Mouse (Mus musculus) limb, embryonic 11.5 days (tissue): ENCODE measurements around the gene Abcb6. TPM values are rescaled to one million over a fixed set of nuclear protein-coding genes. Genes with fewer than 3 reads are reported as not detected.
A peak's percentile ranks its signal among the peaks of the same experiment; 100 is the strongest.

Experiments
- ATAC-seq: fragments of 200-750 bp; cut with Nextera tagmentation; 2 replicates; pipeline ENCODE4 v1.8.0; 2017; ENCODE audit warnings: low read depth; ENCODE audit not compliant: insufficient number of reproducible peaks, low FRiP score, low TSS enrichment
- DNase-seq: peaks from one replicate; pipeline ENCODE4 v3.0.0-alpha.2; 2015; ENCODE audit warnings: low spot score
- H3K27ac ChIP-seq: fragments of 300-500 bp; sonication (generic); replicated peaks from 2 replicates; pipeline ENCODE4 v1.5.1; 2014; ENCODE audit warnings: low read depth, mild to moderate bottlenecking, low read length
- H3K27me3 ChIP-seq: fragments of 300-500 bp; sonication (generic); 2 replicates; pipeline ENCODE4 v1.6.1; 2014; ENCODE audit warnings: mild to moderate bottlenecking, low read length, mixed read lengths; ENCODE audit not compliant: control insufficient read depth, insufficient read depth
- H3K36me3 ChIP-seq: fragments of 300-500 bp; sonication (generic); 2 replicates; pipeline ENCODE4 v1.6.1; 2014; ENCODE audit warnings: mild to moderate bottlenecking, low read length, moderate library complexity, mixed read lengths; ENCODE audit not compliant: control insufficient read depth, insufficient read depth
- H3K4me1 ChIP-seq: fragments of 300-500 bp; sonication (generic); 2 replicates; pipeline ENCODE4 v1.6.1; 2014; ENCODE audit warnings: low read length, mixed read lengths; ENCODE audit not compliant: control insufficient read depth, insufficient read depth
- H3K4me2 ChIP-seq: fragments of 300-500 bp; sonication (generic); 2 replicates; pipeline ENCODE4 v1.6.1; 2014; ENCODE audit warnings: low read depth, mild to moderate bottlenecking, moderate library complexity; ENCODE audit not compliant: severe bottlenecking
- H3K4me3 ChIP-seq: fragments of 300-500 bp; sonication (generic); 2 replicates; pipeline ENCODE4 v1.5.1; 2014; ENCODE audit warnings: low read depth, low read length
- H3K9ac ChIP-seq: fragments of 300-500 bp; sonication (generic); 2 replicates; pipeline ENCODE4 v1.6.1; 2014; ENCODE audit warnings: mild to moderate bottlenecking, low read length
- H3K9me3 ChIP-seq: fragments of 300-500 bp; sonication (generic); 2 replicates; pipeline ENCODE4 v1.6.1; 2016; ENCODE audit warnings: low read length; ENCODE audit not compliant: control insufficient read depth
- WGBS: fragments of 180-500 bp; shearing (Covaris S2); extraction: QIAGEN DNeasy Blood & Tissue Kit; methylation state at CpG from one replicate; pipeline ENCODE4 v1.1.7; 2014; 5-methylcytosine and 5-hydroxymethylcytosine counted together
- polyA plus RNA-seq: library from polyadenylated mRNA; unstranded; fragments of >200 nt; fragmentation: Nextera tagmentation; extraction: Ambion mirVana; gene quantifications from 2 replicates; pipeline ENCODE4 v1.2.1, GENCODE M21; 2014

Abcb6 gene
- polyA plus RNA-seq, 1 experiment from 2014 or later: 24.8 TPM

DNA sequence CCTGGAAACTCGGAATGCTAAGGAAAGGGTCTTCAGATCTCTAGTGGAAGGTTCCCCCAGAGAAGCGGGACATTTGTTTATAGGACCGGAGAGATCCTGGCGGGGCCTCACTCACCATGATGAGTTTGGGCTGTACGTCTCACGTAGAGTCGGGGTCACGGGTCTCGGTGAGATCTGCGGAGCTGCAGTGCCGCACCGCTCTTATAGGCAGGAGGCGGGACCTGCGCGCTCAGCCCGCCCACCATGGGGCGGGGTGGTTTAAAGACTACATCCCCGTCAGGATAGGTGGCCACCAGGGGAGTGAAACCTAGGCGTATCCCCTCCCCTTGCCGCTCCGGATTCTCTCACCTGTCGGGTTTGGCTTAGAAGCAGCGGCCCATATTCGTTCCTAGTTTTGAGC, 38.9 kb upstream of the Abcb6 start:
- Histone ChIP-seq H3K4me1 (peaks cover 17% of the 10 kb centered on the region), H3K4me2 (peak overlapping the region; percentile 96), H3K9me3 (no peaks in the 10 kb centered on the region), H3K4me3 (peak overlapping the region; percentile 45), H3K36me3 (peaks cover 5% of the 10 kb centered on the region; the same call in 1 of the 2 replicates), H3K27ac (no peak overlapping the region), H3K27me3 (peaks cover 40% of the 10 kb centered on the region), H3K9ac (peak overlapping the region; percentile 40)
- under 1% methylated on average over 24 of the region's 24 CpGs for WGBS
- peak; percentile 88 for ATAC-seq
- peak; percentile 84 for DNase-seq

DNA sequence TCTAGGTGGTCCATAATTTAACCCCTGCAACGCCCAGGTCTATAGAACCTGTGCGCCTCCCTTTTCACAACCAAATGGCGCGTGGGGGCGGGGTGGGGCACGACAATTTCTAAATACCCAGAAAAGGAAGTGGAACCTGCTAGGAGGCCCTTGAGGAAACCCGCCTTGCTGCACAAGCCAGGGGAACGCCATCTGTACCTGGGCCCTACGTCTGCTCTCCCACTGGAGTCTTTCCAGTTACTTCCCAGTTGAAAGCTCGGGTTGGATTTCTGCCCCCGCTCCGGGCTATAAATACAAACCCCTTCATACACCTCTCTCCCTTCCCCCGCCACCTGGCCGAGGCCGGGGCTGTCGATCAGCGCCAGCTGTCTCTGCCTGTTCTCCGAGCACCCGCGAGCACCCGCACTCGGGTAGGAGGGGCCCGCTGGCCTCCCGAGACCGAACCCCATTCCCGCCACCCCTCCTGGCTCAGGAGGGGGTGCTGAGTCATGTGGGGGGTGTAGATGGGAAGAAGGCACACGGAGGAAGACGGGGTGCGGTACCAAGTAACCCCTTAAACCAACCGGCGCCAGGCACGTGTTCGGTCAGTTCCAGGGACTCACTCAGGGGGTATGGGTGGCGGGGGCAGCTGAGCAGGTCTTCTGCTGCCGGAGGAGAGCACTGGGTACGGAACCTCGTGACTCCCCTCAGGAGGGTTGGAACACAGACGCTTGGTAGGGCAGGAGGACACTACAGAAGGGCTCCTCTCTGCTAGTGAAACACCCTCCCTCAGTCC, 38.2 kb upstream of the Abcb6 start:
- peaks cover 5% of the 10 kb centered on the region; the same call in 1 of the 2 replicates for H3K36me3 ChIP-seq
- no peaks in the 10 kb centered on the region for H3K9me3 ChIP-seq
- H3K9ac ChIP-seq: peak overlapping the region; percentile 17; the same call in 1 of the 2 replicates
- WGBS: 1% methylated on average over 38 of the region's 38 CpGs
- peak overlapping the region; percentile 96 for H3K4me2 ChIP-seq
- ATAC-seq (peak; percentile 32; the same call in 1 of the 2 replicates), DNase-seq (peak; percentile 48)
- H3K4me3 ChIP-seq: peak overlapping the region; percentile 45
- peaks cover 17% of the 10 kb centered on the region for H3K4me1 ChIP-seq
- H3K27me3 ChIP-seq: peaks cover 40% of the 10 kb centered on the region
- H3K27ac ChIP-seq: no peak overlapping the region

DNA sequence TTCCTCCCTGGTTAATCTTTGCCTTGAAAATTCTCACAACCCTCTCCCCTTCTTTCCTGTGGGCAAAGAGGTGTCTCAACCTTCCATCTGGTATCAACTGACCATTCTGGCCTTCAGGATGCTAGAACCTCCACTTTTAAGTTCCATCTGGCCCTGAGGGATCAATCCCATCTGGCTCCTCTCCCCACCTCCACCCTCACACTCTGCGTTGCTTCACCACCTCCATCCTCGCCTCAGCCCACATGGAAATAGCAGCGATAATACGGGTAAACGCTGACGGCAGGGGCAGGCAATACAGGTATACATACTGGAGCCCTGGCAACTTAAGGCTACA, 37.7 kb upstream of the Abcb6 start:
- no peaks in the 10 kb centered on the region for H3K9me3 ChIP-seq
- peaks cover 40% of the 10 kb centered on the region for H3K27me3 ChIP-seq
- DNase-seq (no peak), ATAC-seq (no peak)
- H3K9ac ChIP-seq: no peak overlapping the region
- WGBS: under 1% methylated on average over 6 of the region's 6 CpGs
- peaks cover 5% of the 10 kb centered on the region; the same call in 1 of the 2 replicates for H3K36me3 ChIP-seq
- peak overlapping the region; percentile 45 for H3K4me3 ChIP-seq
- H3K4me1 ChIP-seq: peaks cover 17% of the 10 kb centered on the region
- H3K4me2 ChIP-seq: peak overlapping the region; percentile 96
- H3K27ac ChIP-seq: no peak overlapping the region

DNA sequence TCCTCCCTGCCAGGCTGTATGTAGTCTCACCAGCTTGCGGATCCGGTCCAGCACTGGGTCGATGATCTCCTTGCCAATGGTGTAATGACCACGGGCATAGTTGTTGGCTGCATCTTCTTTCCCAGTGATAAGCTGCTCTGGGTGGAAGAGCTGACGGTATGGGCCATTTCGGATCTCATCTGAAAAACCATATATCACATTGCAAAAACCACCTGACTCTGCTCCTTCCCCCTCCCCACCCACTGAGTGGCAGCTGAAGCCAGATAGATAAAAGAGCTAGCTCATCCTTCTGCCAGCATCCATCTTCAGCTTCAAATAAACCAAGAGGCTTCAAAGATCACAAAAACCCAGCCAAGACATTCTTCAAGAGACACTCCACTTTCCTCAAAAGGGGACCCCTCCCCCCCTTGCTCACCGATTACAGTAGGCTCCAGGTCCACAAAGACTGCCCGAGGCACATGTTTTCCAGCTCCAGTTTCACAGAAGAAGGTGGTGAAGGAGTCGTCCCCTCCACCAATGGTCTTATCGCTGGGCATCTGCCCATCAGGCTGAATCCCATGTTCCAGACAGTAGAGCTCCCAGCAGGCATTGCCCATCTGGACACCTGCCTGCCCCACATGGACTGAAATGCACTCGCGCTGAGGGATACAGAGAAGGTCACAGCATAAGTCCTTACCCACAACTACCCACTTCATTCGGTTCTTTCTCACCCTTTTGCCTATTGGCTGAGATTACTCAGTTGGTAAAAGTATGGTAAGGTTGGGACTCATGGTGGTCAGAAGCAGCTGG, 36.8 kb upstream of the Abcb6 start:
- peaks cover 40% of the 10 kb centered on the region for H3K27me3 ChIP-seq
- ATAC-seq (no peak), DNase-seq (no peak)
- H3K9me3 ChIP-seq: no peaks in the 10 kb centered on the region
- peaks cover 17% of the 10 kb centered on the region for H3K4me1 ChIP-seq
- H3K9ac ChIP-seq: no peak overlapping the region
- no peak overlapping the region for H3K27ac ChIP-seq
- 77% methylated on average over 13 of the region's 13 CpGs for WGBS
- H3K36me3 ChIP-seq: peaks cover 5% of the 10 kb centered on the region; the same call in 1 of the 2 replicates
- no peak overlapping the region for H3K4me2 ChIP-seq
- no peak overlapping the region for H3K4me3 ChIP-seq

DNA sequence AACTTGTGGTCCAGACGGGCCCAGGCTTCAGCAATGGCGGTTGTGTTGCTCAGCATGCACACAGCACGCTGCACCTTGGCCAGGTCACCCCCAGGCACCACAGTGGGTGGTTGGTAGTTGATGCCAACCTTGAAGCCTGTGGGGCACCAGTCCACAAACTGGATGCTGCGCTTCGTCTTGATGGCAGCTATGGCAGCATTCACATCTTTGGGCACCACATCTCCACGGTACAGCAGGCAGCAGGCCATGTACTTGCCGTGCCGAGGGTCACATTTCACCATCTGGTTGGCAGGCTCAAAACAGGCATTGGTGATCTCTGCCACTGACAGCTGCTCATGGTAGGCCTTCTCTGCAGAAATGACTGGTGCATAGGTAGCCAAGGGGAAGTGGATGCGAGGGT, 35.6 kb upstream of the Abcb6 start:
- DNase-seq (no peak), ATAC-seq (no peak)
- H3K9me3 ChIP-seq: no peaks in the 10 kb centered on the region
- H3K4me2 ChIP-seq: no peak overlapping the region
- H3K36me3 ChIP-seq: peaks cover 5% of the 10 kb centered on the region; the same call in 1 of the 2 replicates
- no peak overlapping the region for H3K4me3 ChIP-seq
- 90% methylated on average over 9 of the region's 9 CpGs for WGBS
- peaks cover 19% of the 10 kb centered on the region for H3K4me1 ChIP-seq
- H3K9ac ChIP-seq: no peak overlapping the region
- H3K27ac ChIP-seq: no peak overlapping the region
- H3K27me3 ChIP-seq: peaks cover 37% of the 10 kb centered on the region

DNA sequence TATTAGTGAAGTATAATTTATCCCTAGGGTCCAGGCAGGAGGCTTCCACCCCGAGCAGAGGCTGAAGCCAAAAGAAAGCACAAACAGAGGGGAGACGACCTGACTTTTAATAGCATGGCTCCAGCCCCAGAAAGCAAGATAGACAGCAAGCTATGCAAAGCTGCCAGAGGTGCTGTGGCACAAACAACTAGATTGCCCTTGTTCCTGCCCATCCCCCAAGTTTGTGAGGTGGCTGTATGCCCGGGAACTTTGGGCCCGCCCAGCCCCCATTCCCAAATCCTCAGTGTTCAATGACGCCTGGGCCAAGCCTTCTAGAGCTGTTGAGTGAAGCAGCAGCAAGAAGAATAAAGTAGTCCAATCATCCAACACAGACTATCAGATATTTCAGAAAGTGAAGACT, 34.7 kb upstream of the Abcb6 start:
- Histone ChIP-seq H3K27ac (no peak overlapping the region), H3K36me3 (peaks cover 5% of the 10 kb centered on the region; the same call in 1 of the 2 replicates), H3K4me3 (no peak overlapping the region), H3K27me3 (peaks cover 28% of the 10 kb centered on the region), H3K4me2 (no peak overlapping the region), H3K4me1 (peaks cover 24% of the 10 kb centered on the region), H3K9ac (no peak overlapping the region), H3K9me3 (no peaks in the 10 kb centered on the region)
- 77% methylated on average over 5 of the region's 5 CpGs for WGBS
- DNase-seq (no peak), ATAC-seq (no peak)

DNA sequence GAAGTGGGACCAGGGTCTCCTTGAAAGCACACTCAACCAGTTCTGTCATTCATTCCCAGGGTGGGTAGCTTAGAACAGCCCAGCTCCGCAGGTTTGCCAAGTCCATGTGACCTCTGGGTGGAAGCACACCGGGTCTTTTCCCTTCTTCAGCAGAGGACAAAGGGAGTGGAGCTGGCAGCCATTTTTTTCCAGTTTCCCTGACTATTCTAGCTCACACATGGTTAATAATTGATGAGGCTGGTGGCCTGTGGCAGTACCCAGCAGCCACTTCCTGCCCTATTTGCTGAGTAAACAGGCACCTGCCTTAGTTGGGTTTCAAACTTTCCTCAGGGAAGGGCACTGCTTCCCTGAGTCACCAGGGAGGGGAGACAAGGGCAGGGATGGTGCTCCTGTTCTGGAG, 34.2 kb upstream of the Abcb6 start:
- 89% methylated on average over 2 of the region's 2 CpGs for WGBS
- H3K4me3 ChIP-seq: no peak overlapping the region
- DNase-seq: no peak
- no peak overlapping the region for H3K27ac ChIP-seq
- H3K9me3 ChIP-seq: no peaks in the 10 kb centered on the region
- no peak overlapping the region for H3K9ac ChIP-seq
- ATAC-seq: no peak
- peaks cover 5% of the 10 kb centered on the region; the same call in 1 of the 2 replicates for H3K36me3 ChIP-seq
- H3K27me3 ChIP-seq: peaks cover 24% of the 10 kb centered on the region
- peaks cover 22% of the 10 kb centered on the region for H3K4me1 ChIP-seq
- H3K4me2 ChIP-seq: no peak overlapping the region

DNA sequence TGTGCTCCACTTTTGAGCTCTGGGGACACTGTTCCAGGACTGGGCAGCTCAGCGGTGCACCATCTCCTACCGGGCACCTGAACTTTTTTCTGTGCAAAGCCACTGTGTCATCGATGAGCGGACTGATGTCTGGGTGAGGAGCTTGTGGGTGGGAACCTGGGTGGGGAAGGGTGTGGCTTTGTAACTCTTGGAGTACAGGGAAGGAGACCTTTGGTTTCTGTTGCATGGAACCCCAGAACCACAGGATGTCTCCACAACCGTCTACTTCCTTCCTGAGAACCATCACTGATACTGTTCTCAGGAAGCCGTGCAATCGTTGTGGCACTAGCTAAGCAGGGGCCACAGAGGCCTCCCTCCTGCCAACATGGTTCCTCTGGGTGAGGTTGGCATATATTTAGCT, 32.9 kb upstream of the Abcb6 start:
- WGBS: 87% methylated on average over 7 of the region's 7 CpGs
- no peak for ATAC-seq
- H3K27me3 ChIP-seq: peaks cover 10% of the 10 kb centered on the region

More for the DNA sequence above, 32.9 kb upstream of the Abcb6 start:
- no peak for DNase-seq
- H3K36me3 ChIP-seq: peaks cover 5% of the 10 kb centered on the region; the same call in 1 of the 2 replicates
- H3K4me2 ChIP-seq: no peak overlapping the region
- peaks cover 11% of the 10 kb centered on the region for H3K4me1 ChIP-seq
- no peaks in the 10 kb centered on the region for H3K9me3 ChIP-seq
- H3K4me3 ChIP-seq: no peak overlapping the region
- H3K9ac ChIP-seq: no peak overlapping the region
- no peak overlapping the region for H3K27ac ChIP-seq
